Mouse (Mus musculus): Measurements from ENCODE around the gene Gm867.

DNA sequence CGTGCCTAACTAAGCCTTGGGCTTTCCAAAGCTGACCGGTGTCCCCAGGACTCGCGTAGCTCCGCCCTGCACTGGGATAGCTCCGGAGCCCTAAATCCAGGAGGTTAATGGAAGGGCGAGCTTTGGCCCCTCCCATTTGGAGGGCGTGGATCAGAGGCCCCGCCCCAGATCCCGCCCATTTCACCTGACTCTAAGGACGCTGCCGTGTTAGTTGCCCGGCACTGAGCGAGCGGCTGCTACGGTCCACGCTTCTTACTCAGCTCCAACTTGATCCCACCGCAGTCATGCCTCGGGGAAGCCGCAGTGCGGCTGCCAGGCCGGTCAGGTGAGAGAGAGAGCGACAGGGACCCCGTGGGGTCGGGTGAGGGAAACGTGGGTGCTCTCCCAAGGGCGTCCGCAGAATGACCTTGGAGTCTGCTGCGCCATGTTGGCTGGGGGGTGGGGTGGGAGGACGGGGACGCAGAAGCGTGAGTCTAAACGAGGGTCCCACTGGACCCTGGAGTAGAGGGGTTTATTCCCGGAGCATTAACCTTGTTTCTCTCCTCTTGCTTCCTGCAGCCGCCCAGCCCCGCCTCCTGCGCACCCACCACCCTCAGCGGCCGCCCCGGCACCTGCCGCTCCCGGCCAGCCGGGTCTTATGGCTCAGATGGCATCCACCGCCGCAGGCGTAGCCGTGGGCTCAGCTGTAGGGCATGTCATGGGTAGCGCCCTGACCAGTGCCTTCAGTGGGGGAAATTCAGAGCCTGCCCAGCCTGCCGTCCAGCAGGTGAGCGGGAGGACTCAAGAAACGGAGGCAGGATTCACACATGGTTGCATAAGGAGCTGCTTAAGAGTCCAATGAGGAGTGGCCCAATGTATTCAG, 4.6 kb downstream of the Gm867 start, which contains the start of gene Mmp11:
- TF ChIP-seq POLR2A (IDR thresholded peaks at IDR 0.05; ENCODE audit: borderline replicate concordance, low read depth, low read length) (no peak), CTCF (IDR thresholded peaks at IDR 0.05; ENCODE audit: low read depth, low read length) (no peak)

Measured in bone marrow macrophage, adult 2 months (primary cell).